8 mouse cellular contexts compared by ENCODE assay signal in the genomic region with DNA sequence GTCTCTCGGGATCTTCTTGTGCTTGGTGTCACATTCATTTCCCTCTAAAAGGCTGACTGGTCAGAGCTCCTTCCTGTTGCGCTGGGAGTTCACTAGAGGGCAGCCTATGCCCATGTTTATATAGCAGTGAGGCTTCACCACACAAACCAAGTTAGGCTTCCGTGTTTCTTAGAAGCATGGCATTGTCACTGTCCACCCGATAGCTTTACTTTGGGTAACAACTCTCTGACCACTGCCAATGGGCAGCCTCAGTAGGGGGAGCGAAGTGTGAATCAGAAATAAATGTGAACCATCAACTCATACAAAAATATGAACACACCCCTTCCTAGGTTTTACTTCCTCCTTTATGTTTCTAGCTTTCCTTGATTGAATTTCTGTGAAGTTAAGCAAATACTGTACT. TPM values are rescaled to one million over a fixed set of nuclear protein-coding genes. Genes with fewer than 3 reads are reported as not detected.
A peak's percentile ranks its signal among the peaks of the same experiment; 100 is the strongest.
DNase-seq lines count a peak whose midpoint lies in the region; ATAC-seq lines count a peak whose summit lies in the region.

No protein-coding gene starts in this region.

- H3K4me1 ChIP-seq in hindbrain, embryonic 12.5 days = no peaks in the 10 kb centered on the region

- H3K36me3 ChIP-seq in hindbrain, embryonic 12.5 days = peaks cover 28% of the 10 kb centered on the region

- WGBS in hindbrain, embryonic 12.5 days = 14% methylated on average over 5 of the region's 5 CpGs

- peak; percentile 83 for DNase-seq in NIH3T3 (ENCODE audit: low read depth)
- DNase-seq in cerebellum, adult 11-12 months = peak; percentile 59
- peak; percentile 67 for DNase-seq in forelimb bud, embryonic 11.5 days (ENCODE audit: low read depth, low spot score)
- DNase-seq in layer of hippocampus, adult 9-10 months (ENCODE audit: low spot score) = peak; percentile 74
- peak; percentile 76 for DNase-seq in lung, postnatal 14 days
- DNase-seq in retina, embryonic 14.5 days (ENCODE audit: low spot score) = peak; percentile 91
- DNase-seq in thymus, postnatal 36 days = peak; percentile 41 to 51

- no peaks in the 10 kb centered on the region for H3K27me3 ChIP-seq in hindbrain, embryonic 12.5 days

- H3K4me2 ChIP-seq in hindbrain, embryonic 12.5 days (replicated peaks) = no peak overlapping the region

- ATAC-seq in hindbrain, embryonic 12.5 days (ENCODE audit: low FRiP score) = peak; percentile 80

- no peak overlapping the region for H3K9ac ChIP-seq in hindbrain, embryonic 12.5 days

- H3K27ac ChIP-seq in hindbrain, embryonic 12.5 days = no peak overlapping the region

- H3K4me3 ChIP-seq in hindbrain, embryonic 12.5 days = no peak overlapping the region

- no peaks in the 10 kb centered on the region for H3K9me3 ChIP-seq in hindbrain, embryonic 12.5 days (replicated peaks)

RNA-seq across cellular contexts. Expression of gene Psmg4, which starts 24.8 kb away (rescaled TPM):
- polyA plus RNA-seq in hindbrain, embryonic 12.5 days (2016; fragmentation: Nextera tagmentation; extraction: Ambion mirVana) = 80.5 and 93.8 TPM in 2 replicates

RNA-seq across cellular contexts. Expression of gene Tubb2b, which starts 57.3 kb away (rescaled TPM):
- 363 and 373 TPM in 2 replicates for polyA plus RNA-seq in hindbrain, embryonic 12.5 days (2016; fragmentation: Nextera tagmentation; extraction: Ambion mirVana)
